ENCODE assay signal across 19 mouse cellular contexts in the genomic region with DNA sequence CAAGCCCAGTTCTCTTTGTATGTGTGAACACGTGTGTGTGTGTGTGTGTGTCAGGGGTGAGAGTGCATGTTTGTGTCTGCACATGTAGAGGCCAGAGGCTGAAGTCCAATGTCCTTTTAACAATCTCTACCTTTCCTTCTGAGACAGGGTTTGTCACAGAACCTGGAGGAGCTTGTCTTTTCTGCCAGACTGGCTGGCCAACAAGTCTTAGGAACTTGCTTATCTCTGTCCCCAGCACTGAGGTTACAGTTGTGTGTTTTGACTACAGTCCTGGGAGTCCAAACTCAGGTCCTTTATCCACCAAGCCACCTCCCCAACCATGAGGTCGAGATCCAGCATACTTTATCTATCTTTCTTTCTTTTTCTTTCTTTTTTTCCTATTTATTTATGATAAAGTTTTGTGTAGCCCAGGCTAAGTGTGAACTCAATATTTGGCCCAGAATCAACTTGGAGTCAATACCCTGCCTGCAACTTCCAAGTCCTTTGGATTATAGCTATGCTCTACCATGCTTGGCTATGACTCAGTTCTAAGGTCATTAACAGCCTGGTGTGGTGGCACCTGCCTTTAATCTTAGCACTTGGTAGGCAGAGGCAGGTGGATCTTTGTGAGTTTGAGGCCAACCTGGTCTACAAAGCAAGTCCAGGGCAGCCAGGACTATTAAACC.
"Had no signal": no experiment of that assay in that cellular context is flagged by ENCODE, and none has a peak within 500 bp of the region (broad histone marks: within the 10 kb centered on the region; RNA-seq: fewer than 3 reads in every experiment).

No protein-coding gene starts in this region.

- H3K4me1 ChIP-seq: limb, embryonic 12.5 days; limb, embryonic 15.5 days; liver, embryonic 13.5 days; midbrain, embryonic 12.5 days; midbrain, embryonic 15.5 days; neural tube, embryonic 13.5 days had no signal

- DNase-seq: kidney, adult 2 months; kidney, postnatal 25 days; layer of hippocampus, adult 9-11 months; left cerebral cortex, postnatal 4 days; liver, embryonic 13.5 days; lung, adult 2 months; lung, postnatal 36 days; right cerebral cortex, postnatal 25 days; spleen, adult 18-20 months; thymus, adult 18-20 months; thymus, postnatal 36 days had no signal

- H3K4me2 ChIP-seq: limb, embryonic 12.5 days; limb, embryonic 15.5 days; liver, embryonic 13.5 days; midbrain, embryonic 12.5 days; midbrain, embryonic 15.5 days; neural tube, embryonic 13.5 days had no signal

- H3K27ac ChIP-seq: kidney, postnatal 0 days; layer of hippocampus, adult 2 months; limb, embryonic 12.5 days; limb, embryonic 15.5 days; liver, embryonic 13.5 days; midbrain, embryonic 12.5 days; midbrain, embryonic 15.5 days; neural tube, embryonic 13.5 days had no signal

- H3K4me3 ChIP-seq: layer of hippocampus, adult 2 months; limb, embryonic 12.5 days; limb, embryonic 15.5 days; liver, embryonic 13.5 days; midbrain, embryonic 12.5 days; midbrain, embryonic 15.5 days; neural tube, embryonic 13.5 days had no signal

- H3K9ac ChIP-seq: limb, embryonic 12.5 days; limb, embryonic 15.5 days; liver, embryonic 13.5 days; midbrain, embryonic 12.5 days; midbrain, embryonic 15.5 days; neural tube, embryonic 13.5 days had no signal

- ATAC-seq: intestine, embryonic 16.5 days; midbrain, embryonic 15.5 days had no signal

- H3K27me3 ChIP-seq: limb, embryonic 12.5 days; limb, embryonic 15.5 days; liver, embryonic 13.5 days; midbrain, embryonic 12.5 days; midbrain, embryonic 15.5 days; neural tube, embryonic 13.5 days had no signal

- H3K36me3 ChIP-seq: limb, embryonic 12.5 days; limb, embryonic 15.5 days; liver, embryonic 13.5 days; midbrain, embryonic 12.5 days; midbrain, embryonic 15.5 days; neural tube, embryonic 13.5 days had no signal

- H3K9me3 ChIP-seq: limb, embryonic 12.5 days; limb, embryonic 15.5 days; liver, embryonic 13.5 days; midbrain, embryonic 12.5 days; midbrain, embryonic 15.5 days; neural tube, embryonic 13.5 days had no signal
